Mouse (Mus musculus): Measurements from ENCODE around the gene Olfr1181.
"Not testable (repeated sequence)": the region's sequence is repeated elsewhere in the genome, so short reads cannot be mapped to it uniquely, and the experiment has no call there.

The Olfr1181 gene

DNA sequence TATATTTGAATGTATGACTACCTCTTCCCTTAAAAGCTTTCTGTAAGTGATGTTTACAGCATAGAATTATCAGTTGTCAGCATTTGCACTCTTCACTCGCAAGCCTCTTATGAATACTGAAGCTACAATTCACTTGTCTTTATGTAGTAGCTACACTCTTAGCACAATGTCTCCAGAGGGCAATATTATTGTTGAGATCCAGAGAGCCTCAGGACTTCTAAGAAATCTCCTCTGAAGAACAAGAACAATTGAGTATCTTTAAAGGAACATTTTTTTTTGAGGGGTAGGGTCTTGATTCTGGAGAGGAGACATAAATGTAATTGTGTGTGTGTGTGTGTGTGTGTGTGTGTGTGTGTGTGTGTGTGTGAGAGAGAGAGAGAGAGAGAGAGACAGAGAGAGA, at the start of gene Olfr1181:
Gene Olfr1181, minus strand, starts transcription at position 101 of the 400 bp plus-strand sequence.
- no peak for DNase-seq (ENCODE audit: low read depth)

DNA sequence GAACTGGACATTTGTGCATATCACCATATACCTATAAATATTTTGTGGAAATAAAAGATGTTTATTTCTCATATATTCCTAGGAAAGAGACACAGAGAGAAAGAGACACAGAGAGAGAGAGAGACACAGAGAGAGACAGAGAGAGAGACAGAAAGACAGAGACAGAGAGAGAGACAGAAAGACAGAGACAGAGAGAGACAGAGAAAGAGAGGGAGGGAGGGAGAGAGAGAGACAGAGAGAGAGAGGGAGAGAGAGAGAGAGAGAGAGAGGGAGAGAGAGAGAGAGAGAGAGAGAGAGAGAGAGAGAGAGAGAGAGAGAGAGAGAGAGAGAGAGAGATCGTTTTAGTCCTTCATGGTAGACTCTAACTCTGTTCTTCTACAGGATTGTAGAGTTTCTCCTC, 28.6 kb upstream of the Olfr1181 start, which contains the start of gene Olfr1183:
Gene Olfr1183, plus strand, starts transcription at position 301 of the 400 bp plus-strand sequence.
- DNase-seq (ENCODE audit: low read depth): not testable (repeated sequence)

DNA sequence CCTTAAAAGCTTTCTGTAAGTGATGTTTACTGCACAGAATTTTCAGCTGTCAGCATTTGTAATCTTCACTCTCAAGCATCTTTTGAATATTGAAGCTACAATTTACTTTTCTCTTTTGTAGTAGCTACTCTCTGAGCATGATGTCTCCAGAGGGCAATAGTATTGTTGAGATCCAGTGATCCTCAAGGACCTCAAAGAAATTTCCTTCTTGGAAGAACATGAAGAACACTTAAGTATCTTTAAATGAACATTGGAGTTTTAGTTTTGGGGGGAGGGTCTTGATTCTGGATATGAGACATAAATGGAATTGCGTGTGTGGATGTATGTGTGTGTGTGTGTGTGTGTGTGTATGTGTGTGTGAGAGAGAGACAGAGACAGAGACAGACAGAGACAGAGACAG, 23.1 kb upstream of the Olfr1181 start, which contains the start of gene Gm13757:
Gene Gm13757, minus strand, starts transcription at position 101 of the 400 bp plus-strand sequence.
- no peak for DNase-seq (ENCODE audit: low read depth)

DNA sequence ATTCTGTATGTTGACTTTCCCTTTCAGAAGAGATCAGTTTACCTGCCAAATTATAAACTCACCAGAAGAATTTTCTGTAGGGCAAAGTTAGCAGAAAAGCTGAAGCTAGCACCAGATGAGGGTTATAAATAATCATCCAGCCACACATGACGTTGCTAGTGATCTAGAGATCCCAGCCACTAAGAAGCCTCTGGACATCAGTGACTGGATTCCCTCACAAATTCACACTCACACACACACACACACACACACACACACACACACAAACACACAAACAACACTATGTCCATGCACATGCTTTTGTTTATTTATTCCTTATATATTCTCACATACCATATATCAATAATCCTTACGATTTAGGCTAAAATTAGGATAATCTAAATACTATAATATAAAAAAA, 6.9 kb downstream of the Olfr1181 start, which contains the start of gene Olfr1180:
Gene Olfr1180, minus strand, starts transcription at position 101 of the 400 bp plus-strand sequence.
- no peak for DNase-seq (ENCODE audit: low read depth)

DNA sequence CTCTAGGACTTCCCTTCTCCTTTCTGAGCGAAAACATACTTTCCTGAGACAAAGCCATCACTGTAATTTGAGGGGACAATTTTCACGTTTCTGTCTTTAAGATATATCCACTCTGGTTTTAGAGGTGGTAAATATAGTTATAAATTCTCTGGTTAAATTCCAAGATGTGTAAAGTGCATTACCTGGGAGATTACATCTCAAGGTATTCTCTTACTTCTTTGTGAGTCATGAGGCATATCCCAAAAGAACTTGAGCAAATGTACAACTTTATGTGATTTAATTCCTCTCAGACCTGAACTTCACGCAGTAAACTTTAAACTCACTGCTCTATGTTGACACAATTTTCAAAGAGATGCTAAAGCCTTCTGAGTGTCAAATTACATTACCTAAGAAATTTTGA, 19.6 kb downstream of the Olfr1181 start, which contains the start of gene Olfr1179:
Gene Olfr1179, minus strand, starts transcription at position 101 of the 400 bp plus-strand sequence.
- no peak for DNase-seq (ENCODE audit: low read depth)

DNA sequence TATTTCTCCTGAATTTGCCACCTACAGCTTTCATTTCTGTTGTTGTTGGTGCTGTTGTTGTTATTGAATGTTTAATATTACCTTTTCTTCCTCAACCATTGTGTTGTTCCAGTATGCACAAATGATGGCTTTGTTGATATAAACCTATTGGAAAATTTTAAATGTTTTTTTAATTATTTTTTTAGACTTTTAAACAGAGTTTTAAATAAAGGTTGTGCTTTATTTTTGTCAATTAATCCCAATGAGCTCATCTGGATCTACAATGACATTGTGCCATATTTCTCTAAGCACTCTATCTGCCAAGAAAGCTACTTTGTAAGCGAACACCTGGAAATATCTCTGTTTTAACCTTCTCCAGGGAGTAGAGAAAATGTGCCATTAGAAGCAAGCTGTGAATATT, 39.2 kb downstream of the Olfr1181 start, which contains the start of gene Olfr1178:
Gene Olfr1178, plus strand, starts transcription at position 301 of the 400 bp plus-strand sequence.
- DNase-seq (ENCODE audit: low read depth): no peak

All from naive thymus-derived CD4-positive, alpha-beta T cell, adult 2 months (primary cell).